Mouse (Mus musculus) stomach, embryonic 15.5 days (tissue): ENCODE data around the gene Arhgap24. TPM values are rescaled to one million over a fixed set of nuclear protein-coding genes. Genes with fewer than 3 reads are reported as not detected.

Source experiments
- ATAC-seq: fragments of 200-750 bp; cut with Nextera tagmentation; 2 replicates; pipeline ENCODE4 v1.8.0; 2017; ENCODE audit warnings: low read depth, moderate number of reproducible peaks, moderate TSS enrichment; ENCODE audit not compliant: insufficient read depth, low FRiP score
- H3K27ac ChIP-seq: fragments of 300-500 bp; sonication (generic); 2 replicates; pipeline ENCODE4 v1.5.1; 2015; ENCODE audit warnings: mild to moderate bottlenecking, inconsistent platforms
- H3K27me3 ChIP-seq: fragments of 300-500 bp; sonication (generic); replicated peaks from 2 replicates; pipeline ENCODE4 v1.6.1; 2015; ENCODE audit warnings: inconsistent platforms
- H3K36me3 ChIP-seq: fragments of 300-500 bp; sonication (generic); 2 replicates; pipeline ENCODE4 v1.6.1; 2015; ENCODE audit warnings: inconsistent platforms
- H3K4me1 ChIP-seq: fragments of 300-500 bp; sonication (generic); 2 replicates; pipeline ENCODE4 v1.6.1; 2015; ENCODE audit warnings: inconsistent platforms
- H3K4me2 ChIP-seq: fragments of 300-500 bp; sonication (generic); 2 replicates; pipeline ENCODE4 v1.6.1; 2015; ENCODE audit warnings: mild to moderate bottlenecking, inconsistent platforms
- H3K4me3 ChIP-seq: fragments of 300-500 bp; sonication (generic); replicated peaks from 2 replicates; pipeline ENCODE4 v1.5.1; 2015; ENCODE audit warnings: inconsistent platforms
- H3K9ac ChIP-seq: fragments of 300-500 bp; sonication (generic); 2 replicates; pipeline ENCODE4 v1.6.1; 2015; ENCODE audit warnings: inconsistent platforms
- H3K9me3 ChIP-seq: fragments of 300-500 bp; sonication (generic); 2 replicates; pipeline ENCODE4 v1.6.1; 2016; ENCODE audit warnings: inconsistent platforms
- whole genome bisulfite sequencing: fragments of 180-500 bp; shearing (Covaris S2); methylation state at CpG from one replicate; pipeline ENCODE4 v1.1.7; 2015; 5-methylcytosine and 5-hydroxymethylcytosine counted together
- polyA plus RNA-seq: library from polyadenylated mRNA; unstranded; fragments of >200 nt; fragmentation: Nextera tagmentation; extraction: Ambion mirVana; gene quantifications from 2 replicates; pipeline ENCODE4 v1.2.1, GENCODE M21; 2015

Gene Arhgap24
- polyA plus RNA-seq, 1 experiment from 2014 or later = 22.9 TPM

DNA sequence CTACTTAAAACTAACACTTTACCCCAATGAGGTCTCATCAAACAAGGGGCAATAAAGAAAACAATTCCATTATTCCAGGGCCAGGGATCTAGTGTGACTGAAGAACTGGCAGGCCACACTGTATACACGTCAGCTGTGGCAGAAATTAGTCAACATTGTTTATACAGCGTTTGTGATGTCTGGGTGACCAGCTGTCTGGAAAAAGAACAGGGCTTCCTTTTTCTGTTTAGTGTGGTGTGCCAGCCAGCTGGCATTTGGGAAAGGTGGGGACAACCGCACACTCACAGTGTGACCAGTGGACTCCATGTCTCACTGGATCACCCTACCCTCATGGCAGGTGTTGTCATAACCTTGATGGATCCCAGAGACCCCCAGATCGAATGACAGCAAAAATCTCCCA is 302.4 kb downstream of the Arhgap24 start:
- ATAC-seq = peak; percentile 47; the same call in 1 of the 2 replicates
- 54% methylated on average over 4 of the region's 4 CpGs for WGBS

GRCm38 (mm10) chr5:102786123-102786522 is 304.9 kb downstream of the Arhgap24 start:
- no peaks in the 10 kb centered on the region for H3K9me3 ChIP-seq
- ATAC-seq = no peak
- no peaks in the 10 kb centered on the region for H3K4me1 ChIP-seq
- no peaks in the 10 kb centered on the region for H3K27me3 ChIP-seq
- H3K4me2 ChIP-seq = no peak overlapping the region
- 79% methylated on average over 2 of the region's 2 CpGs for WGBS
- no peaks in the 10 kb centered on the region for H3K36me3 ChIP-seq
- no peak overlapping the region for H3K27ac ChIP-seq
- no peak overlapping the region for H3K4me3 ChIP-seq
- no peak overlapping the region for H3K9ac ChIP-seq

More for the DNA sequence above, 302.4 kb downstream of the Arhgap24 start:
- no peaks in the 10 kb centered on the region for H3K9me3 ChIP-seq
- no peak overlapping the region for H3K27ac ChIP-seq
- no peak overlapping the region for H3K4me2 ChIP-seq
- H3K36me3 ChIP-seq = no peaks in the 10 kb centered on the region
- H3K27me3 ChIP-seq = no peaks in the 10 kb centered on the region
- H3K4me3 ChIP-seq = no peak overlapping the region
- no peaks in the 10 kb centered on the region for H3K4me1 ChIP-seq
- H3K9ac ChIP-seq = no peak overlapping the region

DNA sequence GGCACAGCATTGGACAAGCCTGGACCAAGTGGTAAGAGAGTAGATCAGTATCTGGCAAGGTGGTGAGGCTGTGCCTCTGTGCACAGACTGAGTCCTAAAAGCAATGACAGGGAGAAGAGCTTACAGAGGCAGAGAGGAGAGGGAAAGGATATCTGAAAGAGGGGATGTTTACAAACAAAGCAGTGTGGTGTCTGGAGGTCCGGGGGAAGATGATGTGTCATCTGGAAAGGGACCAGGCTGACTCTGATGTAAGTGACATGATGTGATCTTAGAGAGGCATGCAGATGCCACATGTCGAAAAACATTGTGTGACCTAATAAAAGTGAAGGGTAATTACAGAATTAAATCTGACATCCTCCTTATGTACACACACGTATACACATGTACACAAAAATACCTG is 307.2 kb downstream of the Arhgap24 start:
- H3K36me3 ChIP-seq = no peaks in the 10 kb centered on the region
- H3K27me3 ChIP-seq = no peaks in the 10 kb centered on the region
- no peak for ATAC-seq
- H3K4me1 ChIP-seq = no peaks in the 10 kb centered on the region
- no peak overlapping the region for H3K9ac ChIP-seq
- 63% methylated on average over 3 of the region's 3 CpGs for WGBS
- H3K27ac ChIP-seq = no peak overlapping the region
- H3K4me3 ChIP-seq = no peak overlapping the region
- no peak overlapping the region for H3K4me2 ChIP-seq
- H3K9me3 ChIP-seq = no peaks in the 10 kb centered on the region

DNA sequence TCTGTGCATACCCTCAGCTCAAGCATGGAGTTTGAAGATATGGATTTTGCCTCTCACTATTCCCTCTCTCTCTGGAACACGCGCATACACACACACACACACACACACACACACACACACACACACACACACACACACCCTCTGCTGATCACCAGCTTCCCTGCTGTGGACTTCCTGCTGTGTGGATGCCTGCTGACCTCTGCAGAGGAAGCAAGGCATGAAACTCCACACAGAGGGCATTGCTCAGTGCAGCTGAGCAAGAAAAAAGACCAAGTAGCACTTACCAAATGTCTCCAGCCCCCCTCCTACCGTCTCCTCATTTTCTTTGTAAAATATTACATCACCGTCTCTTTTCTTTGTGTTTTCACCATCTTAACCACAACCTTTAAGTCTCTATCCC is 310.1 kb downstream of the Arhgap24 start:
- ATAC-seq = no peak
- Histone ChIP-seq H3K9ac (no peak overlapping the region), H3K4me2 (no peak overlapping the region), H3K9me3 (no peaks in the 10 kb centered on the region), H3K36me3 (no peaks in the 10 kb centered on the region), H3K4me3 (no peak overlapping the region), H3K27ac (no peak overlapping the region), H3K4me1 (no peaks in the 10 kb centered on the region), H3K27me3 (no peaks in the 10 kb centered on the region)
- 46% methylated on average over 4 of the region's 4 CpGs for WGBS

GRCm38 (mm10) chr5:102793536-102793935 is 312.3 kb downstream of the Arhgap24 start:
- H3K9me3 ChIP-seq = no peaks in the 10 kb centered on the region
- no peak overlapping the region for H3K4me2 ChIP-seq
- no peak overlapping the region for H3K27ac ChIP-seq
- H3K4me1 ChIP-seq = no peaks in the 10 kb centered on the region
- no peak for ATAC-seq
- no peak overlapping the region for H3K4me3 ChIP-seq
- H3K9ac ChIP-seq = no peak overlapping the region
- no peaks in the 10 kb centered on the region for H3K27me3 ChIP-seq
- no peaks in the 10 kb centered on the region for H3K36me3 ChIP-seq
- 75% methylated on average over 11 of the region's 11 CpGs for WGBS

DNA sequence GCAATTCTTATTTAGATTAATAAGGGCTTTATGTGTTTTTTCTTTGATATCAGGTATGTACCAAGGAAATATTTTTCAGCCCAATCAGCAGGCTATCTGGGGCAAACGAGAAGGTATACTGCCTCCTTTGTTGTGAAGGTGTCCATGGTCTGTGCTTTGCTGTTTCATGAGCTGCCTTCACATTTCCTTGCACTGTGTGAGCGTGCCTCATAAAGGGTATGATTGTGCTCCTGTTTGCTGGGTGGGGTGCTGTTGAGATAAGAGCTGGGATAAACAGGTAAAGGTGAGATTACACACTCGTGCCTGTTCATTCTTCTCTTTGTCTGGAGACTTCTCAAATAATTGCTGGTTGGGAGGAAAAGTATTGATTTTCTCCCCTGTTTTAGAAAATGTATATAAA is 320.3 kb downstream of the Arhgap24 start:
- H3K9me3 ChIP-seq = no peaks in the 10 kb centered on the region
- H3K9ac ChIP-seq = no peak overlapping the region
- no peak overlapping the region for H3K27ac ChIP-seq
- H3K36me3 ChIP-seq = no peaks in the 10 kb centered on the region
- H3K4me2 ChIP-seq = no peak overlapping the region
- H3K4me1 ChIP-seq = no peaks in the 10 kb centered on the region
- H3K27me3 ChIP-seq = no peaks in the 10 kb centered on the region
- 63% methylated on average over 3 of the region's 3 CpGs for WGBS
- peak; percentile 79 for ATAC-seq
- H3K4me3 ChIP-seq = no peak overlapping the region

DNA sequence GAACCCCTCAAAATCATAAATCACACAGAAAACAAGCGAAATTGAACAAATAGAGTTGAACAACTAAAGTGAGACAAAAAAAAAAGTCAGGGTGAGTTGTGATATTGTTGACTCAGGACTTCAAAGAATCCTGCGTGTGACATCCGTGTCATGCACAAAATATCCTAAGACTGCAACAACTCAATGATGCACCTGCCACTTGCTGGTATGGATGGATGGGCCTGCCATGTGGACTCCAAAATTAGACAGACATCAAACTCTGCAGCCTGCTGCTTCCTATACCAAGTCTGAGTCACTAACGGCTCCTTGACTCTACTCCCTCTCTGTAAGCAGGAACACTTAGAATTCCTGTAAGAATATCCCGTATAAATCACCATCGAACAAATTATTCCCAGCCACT is 321.6 kb downstream of the Arhgap24 start:
- Histone ChIP-seq H3K9ac (no peak overlapping the region), H3K27ac (no peak overlapping the region), H3K9me3 (no peaks in the 10 kb centered on the region), H3K4me2 (no peak overlapping the region), H3K27me3 (no peaks in the 10 kb centered on the region), H3K36me3 (no peaks in the 10 kb centered on the region), H3K4me1 (no peaks in the 10 kb centered on the region), H3K4me3 (no peak overlapping the region)
- 73% methylated on average over 6 of the region's 6 CpGs for WGBS
- ATAC-seq = no peak

DNA sequence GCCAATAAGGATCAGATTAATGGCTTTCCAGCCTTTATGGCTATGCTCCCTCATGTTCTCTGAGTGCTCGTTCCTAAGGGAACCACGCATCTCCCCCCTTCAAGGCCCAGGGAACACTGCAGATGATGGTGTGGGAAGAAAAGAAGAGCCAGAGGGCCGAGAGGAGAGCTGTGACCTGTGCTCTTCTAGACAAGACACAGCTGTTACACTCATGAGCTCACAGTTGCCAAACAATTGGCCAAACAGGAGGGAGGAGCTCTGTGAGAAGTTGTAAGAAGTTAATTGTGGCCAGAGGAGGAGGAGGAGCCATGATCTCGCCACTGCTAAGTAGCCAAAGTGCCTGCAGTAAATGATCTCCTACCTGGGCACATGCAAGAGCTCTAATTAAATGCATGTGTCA is 322.5 kb downstream of the Arhgap24 start:
- Histone ChIP-seq H3K9ac (no peak overlapping the region), H3K27ac (no peak overlapping the region), H3K4me3 (no peak overlapping the region), H3K9me3 (no peaks in the 10 kb centered on the region), H3K4me2 (no peak overlapping the region), H3K27me3 (no peaks in the 10 kb centered on the region), H3K36me3 (no peaks in the 10 kb centered on the region), H3K4me1 (no peaks in the 10 kb centered on the region)
- 47% methylated on average over 4 of the region's 4 CpGs for WGBS
- ATAC-seq = no peak

- Histone ChIP-seq H3K4me1 (no peaks in the 10 kb centered on the region), H3K27me3 (no peaks in the 10 kb centered on the region), H3K4me2 (no peak overlapping the region), H3K9ac (no peak overlapping the region), H3K27ac (peak overlapping the region; percentile 31; the same call in 1 of the 2 replicates), H3K9me3 (no peaks in the 10 kb centered on the region), H3K36me3 (no peaks in the 10 kb centered on the region), H3K4me3 (no peak overlapping the region)
- ATAC-seq = no peak
Observed at GRCm38 (mm10) chr5:102807518-102807917, 326.3 kb downstream of the Arhgap24 start.

GRCm38 (mm10) chr5:102810366-102810957 is 329.3 kb downstream of the Arhgap24 start:
- H3K27me3 ChIP-seq = no peaks in the 10 kb centered on the region
- 67% methylated on average over 7 of the region's 7 CpGs for WGBS
- H3K4me1 ChIP-seq = no peaks in the 10 kb centered on the region
- ATAC-seq = no peak
- H3K4me3 ChIP-seq = no peak overlapping the region
- H3K4me2 ChIP-seq = no peak overlapping the region
- H3K9ac ChIP-seq = no peak overlapping the region
- no peaks in the 10 kb centered on the region for H3K9me3 ChIP-seq
- H3K36me3 ChIP-seq = no peaks in the 10 kb centered on the region
- H3K27ac ChIP-seq = no peak overlapping the region

DNA sequence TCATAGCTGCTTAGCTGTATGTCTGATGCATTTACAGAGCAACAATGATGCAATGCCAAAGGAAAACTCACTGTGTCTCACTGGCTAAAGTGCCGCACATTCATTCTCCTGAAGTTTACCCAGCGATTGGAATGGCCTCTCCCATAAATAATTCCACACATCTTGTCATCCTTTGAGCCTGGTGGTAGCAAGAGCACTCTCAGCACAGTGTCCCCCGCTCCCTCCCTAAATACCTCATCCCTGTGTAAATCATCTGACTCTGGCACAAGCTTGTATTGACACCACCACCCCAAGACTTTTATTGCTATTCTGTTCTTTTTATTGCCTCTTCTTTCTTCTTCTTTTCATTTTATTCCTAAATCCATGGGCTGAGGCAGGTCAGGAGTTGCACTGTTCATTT is 332.1 kb downstream of the Arhgap24 start:
- Histone ChIP-seq H3K4me1 (no peaks in the 10 kb centered on the region), H3K27ac (no peak overlapping the region), H3K4me2 (no peak overlapping the region), H3K27me3 (no peaks in the 10 kb centered on the region), H3K36me3 (no peaks in the 10 kb centered on the region), H3K9ac (no peak overlapping the region), H3K9me3 (no peaks in the 10 kb centered on the region), H3K4me3 (no peak overlapping the region)
- WGBS = 50% methylated on average over 3 of the region's 3 CpGs
- ATAC-seq = no peak

DNA sequence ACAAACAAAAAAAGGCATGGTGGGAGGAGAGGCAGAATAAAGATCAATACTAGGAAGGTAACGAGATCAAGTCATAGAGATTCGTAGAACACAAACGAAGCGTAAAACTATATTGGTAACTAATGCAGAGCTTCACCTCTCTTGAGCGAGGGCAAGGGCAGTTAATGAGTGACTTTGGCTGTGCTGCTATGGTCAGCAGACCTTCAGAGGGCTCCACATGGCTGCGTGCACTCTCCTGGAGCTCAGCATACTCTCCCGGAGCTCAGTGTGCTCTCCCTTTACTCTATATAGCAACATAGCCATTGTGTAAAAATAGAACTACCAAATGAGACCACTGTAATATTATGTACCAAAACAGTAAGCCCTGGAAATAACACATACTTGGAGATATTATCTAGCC is 336.4 kb downstream of the Arhgap24 start:
- H3K9me3 ChIP-seq = no peaks in the 10 kb centered on the region
- no peak overlapping the region for H3K9ac ChIP-seq
- WGBS = 67% methylated on average over 7 of the region's 7 CpGs
- H3K27me3 ChIP-seq = no peaks in the 10 kb centered on the region
- no peak overlapping the region for H3K27ac ChIP-seq
- H3K36me3 ChIP-seq = no peaks in the 10 kb centered on the region
- H3K4me2 ChIP-seq = no peak overlapping the region
- no peak overlapping the region for H3K4me3 ChIP-seq
- peak; percentile 75; the same call in 1 of the 2 replicates for ATAC-seq
- H3K4me1 ChIP-seq = no peaks in the 10 kb centered on the region

GRCm38 (mm10) chr5:102825538-102825937 is 344.3 kb downstream of the Arhgap24 start:
- no peak overlapping the region for H3K4me3 ChIP-seq
- H3K27me3 ChIP-seq = no peaks in the 10 kb centered on the region
- no peaks in the 10 kb centered on the region for H3K36me3 ChIP-seq
- H3K27ac ChIP-seq = no peak overlapping the region; the same call in 1 of the 2 replicates
- WGBS = 62% methylated on average over 8 of the region's 8 CpGs
- H3K9ac ChIP-seq = no peak overlapping the region
- H3K4me1 ChIP-seq = no peaks in the 10 kb centered on the region
- H3K4me2 ChIP-seq = no peak overlapping the region
- no peaks in the 10 kb centered on the region for H3K9me3 ChIP-seq
- peak; percentile 56; the same call in 1 of the 2 replicates for ATAC-seq
